Mouse (Mus musculus) layer of hippocampus, adult 6 months (tissue): ENCODE data around the gene Gdi1. TPM values are rescaled to one million over a fixed set of nuclear protein-coding genes. Genes with fewer than 3 reads are reported as not detected.

Experiments used
- long read RNA-seq, 2 experiments: library from polyadenylated mRNA; unstranded; transcript quantifications; one replicate each; pipeline ENCODE4 v2.0.0; 2019 to 2020
- microRNA-seq: library from miRNA; unstranded; fragments of <30 nt; microRNA quantifications from one replicate; pipeline ENCODE4 v1.2.0, GENCODE M21; 2020
- polyA plus RNA-seq: library from polyadenylated mRNA; unstranded; fragments of <200 nt; fragmentation: Nextera tagmentation; gene quantifications from 2 replicates; pipeline ENCODE4 v1.2.3, GENCODE M21; 2021

Gene Gdi1
- polyA plus RNA-seq: 178 and 191 TPM in 2 replicates
- long read RNA-seq, experiment 1, transcript Gdi1-201 (11 exons, 2,666 nt): major isoform, 199 of 317 reads
- long read RNA-seq, experiment 1, transcript Gdi1-204 (3 exons, 456 nt): minor isoform, 8 of 317 reads
- long read RNA-seq, experiment 1, transcript Gdi1-205 (4 exons, 633 nt): minor isoform, 11 of 317 reads
- long read RNA-seq, experiment 1, partial matches to known transcripts: 93 of 317 reads
- long read RNA-seq, experiment 1, other reads (novel, unspliced or antisense): 6 of 317 reads
- long read RNA-seq, experiment 2, transcript Gdi1-204 (3 exons, 456 nt): minor isoform, 7 of 2,222 reads
- long read RNA-seq, experiment 2, transcript Gdi1-201 (11 exons, 2,666 nt): major isoform, 1,970 of 2,222 reads
- long read RNA-seq, experiment 2, transcript Gdi1-205 (4 exons, 633 nt): minor isoform, 18 of 2,222 reads
- long read RNA-seq, experiment 2, partial matches to known transcripts: 114 of 2,222 reads
- long read RNA-seq, experiment 2, other reads (novel, unspliced or antisense): 110 of 2,222 reads

GRCm38 (mm10) chrX:74304867-74305700 lies at the start of gene Gdi1:
Gdi1 (plus strand) TSS chrX:74304998.

GRCm38 (mm10) chrX:74270062-74270901 lies 34.5 kb upstream of the Gdi1 start, which contains the start of gene Rpl10:
Rpl10 (plus strand) TSS chrX:74270812.

GRCm38 (mm10) chrX:74281732-74282394 lies 22.9 kb upstream of the Gdi1 start, which contains the start of the genes Taz and Dnase1l1:
Taz (plus strand) TSS chrX:74281912.
Dnase1l1 (minus strand) TSS chrX:74282337.

GRCm38 (mm10) chrX:74296538-74297448 lies 8.0 kb upstream of the Gdi1 start, which contains the start of gene Atp6ap1:
Atp6ap1 (plus strand) TSS chrX:74297097.

GRCm38 (mm10) chrX:74312540-74313464 lies 8.0 kb downstream of the Gdi1 start, which contains the start of gene Fam50a:
Fam50a (plus strand) TSS chrX:74313033.

GRCm38 (mm10) chrX:74328725-74329161 lies 23.9 kb downstream of the Gdi1 start, which contains the start of gene Plxna3:
Plxna3 (plus strand) TSS chrX:74329066.

GRCm38 (mm10) chrX:74353467-74353770 lies 48.6 kb downstream of the Gdi1 start, which contains the start of gene Lage3:
Lage3 (minus strand) TSS chrX:74353618.

Small RNAs within 50 kb of the gene (microRNA-seq; reads per million reads assigned to microRNA genes)
- gene Mir7091: not detected
- gene Mir7092: not detected

Other genes starting within 250 kb of the Gdi1 start
- gene Opn1mw, start 177.5 kb upstream of the Gdi1 start, polyA plus RNA-seq: 0.41 and 0.55 TPM in 2 replicates
- gene Mecp2, start 169.6 kb upstream of the Gdi1 start, polyA plus RNA-seq: 6.5 and 6.8 TPM in 2 replicates
- gene Tex28, start 137.2 kb upstream of the Gdi1 start, polyA plus RNA-seq: not detected in 2 replicates
- not detected in 2 replicates for gene Tktl1, start 127.7 kb upstream of the Gdi1 start, polyA plus RNA-seq
- gene Flna, start 55.2 kb upstream of the Gdi1 start, polyA plus RNA-seq: 2.1 and 4.3 TPM in 2 replicates
- 7.1 and 8.8 TPM in 2 replicates for gene Emd, start 50.3 kb upstream of the Gdi1 start, polyA plus RNA-seq
- gene Rpl10, start 34.2 kb upstream of the Gdi1 start, polyA plus RNA-seq: 1,201 and 1,311 TPM in 2 replicates
- 29.8 and 29.9 TPM in 2 replicates for gene Taz, start 23.1 kb upstream of the Gdi1 start, polyA plus RNA-seq
- gene Dnase1l1, start 22.7 kb upstream of the Gdi1 start, polyA plus RNA-seq: 1.7 and 2.5 TPM in 2 replicates
- gene Atp6ap1, start 7.9 kb upstream of the Gdi1 start, polyA plus RNA-seq: 140 and 145 TPM in 2 replicates
- gene Fam50a, start 8.0 kb downstream of the Gdi1 start, polyA plus RNA-seq: 23.2 and 25.5 TPM in 2 replicates
- gene Plxna3, start 24.1 kb downstream of the Gdi1 start, polyA plus RNA-seq: 1.3 and 1.4 TPM in 2 replicates
- 44.3 and 46.1 TPM in 2 replicates for gene Lage3, start 48.6 kb downstream of the Gdi1 start, polyA plus RNA-seq
- 95.4 and 96.6 TPM in 2 replicates for gene Ubl4a, start 68.2 kb downstream of the Gdi1 start, polyA plus RNA-seq
- gene Slc10a3, start 68.4 kb downstream of the Gdi1 start, polyA plus RNA-seq: 4.0 and 4.5 TPM in 2 replicates
- gene Fam3a, start 88.3 kb downstream of the Gdi1 start, polyA plus RNA-seq: 20.2 and 22.8 TPM in 2 replicates
- gene Ikbkg, start 88.3 kb downstream of the Gdi1 start, polyA plus RNA-seq: 7.0 and 9.0 TPM in 2 replicates
- 19.0 and 19.5 TPM in 2 replicates for gene G6pdx, start 124.2 kb downstream of the Gdi1 start, polyA plus RNA-seq
- not detected in 2 replicates for gene Gm6880, start 176.4 kb downstream of the Gdi1 start, polyA plus RNA-seq